Mouse (Mus musculus) neural tube, embryonic 11.5 days (tissue): ENCODE measurements at regions not wholly inside any gene's neighbourhood (a gene's known extent, or its start where the extent isn't known, plus 50 kb on each side); places are given as distances from the start of the nearest gene placed in this dataset.

ENCODE experiments used
- ATAC-seq: fragments of 200-750 bp; cut with Nextera tagmentation; 2 replicates; pipeline ENCODE4 v1.8.0; 2017; ENCODE audit warnings: moderate number of reproducible peaks, mild to moderate bottlenecking, moderate TSS enrichment, moderate library complexity; ENCODE audit not compliant: insufficient read depth, low FRiP score, low TSS enrichment
- DNase-seq: peaks from one replicate; pipeline ENCODE4 v3.0.0-alpha.2; 2015; ENCODE audit warnings: low spot score
- H3K27ac ChIP-seq: fragments of 300-500 bp; sonication (generic); 2 replicates; pipeline ENCODE4 v1.5.1; 2014; ENCODE audit warnings: low read depth, mild to moderate bottlenecking, low read length
- H3K27me3 ChIP-seq: fragments of 300-500 bp; sonication (generic); 2 replicates; pipeline ENCODE4 v1.6.1; 2014; ENCODE audit warnings: mild to moderate bottlenecking, low read length, mixed read lengths; ENCODE audit not compliant: control insufficient read depth, insufficient read depth
- H3K36me3 ChIP-seq: fragments of 300-500 bp; sonication (generic); 2 replicates; pipeline ENCODE4 v1.6.1; 2014; ENCODE audit warnings: mild to moderate bottlenecking, low read length, moderate library complexity, mixed read lengths; ENCODE audit not compliant: control insufficient read depth, insufficient read depth
- H3K4me1 ChIP-seq: fragments of 300-500 bp; sonication (generic); 2 replicates; pipeline ENCODE4 v1.6.1; 2014; ENCODE audit warnings: low read length, mixed read lengths; ENCODE audit not compliant: control insufficient read depth, insufficient read depth
- H3K4me2 ChIP-seq: fragments of 300-500 bp; sonication (generic); 2 replicates; pipeline ENCODE4 v1.6.1; 2014; ENCODE audit warnings: low read depth, mild to moderate bottlenecking, moderate library complexity
- H3K4me3 ChIP-seq: fragments of 300-500 bp; sonication (generic); 2 replicates; pipeline ENCODE4 v1.5.1; 2014; ENCODE audit warnings: low read depth, low read length
- H3K9ac ChIP-seq: fragments of 300-500 bp; sonication (generic); 2 replicates; pipeline ENCODE4 v1.6.1; 2014; ENCODE audit warnings: mild to moderate bottlenecking, low read length
- H3K9me3 ChIP-seq: fragments of 300-500 bp; sonication (generic); 2 replicates; pipeline ENCODE4 v1.6.1; 2016; ENCODE audit warnings: low read length; ENCODE audit not compliant: control insufficient read depth
- WGBS: fragments of 180-500 bp; shearing (Covaris S2); extraction: QIAGEN DNeasy Blood & Tissue Kit; methylation state at CpG from one replicate; pipeline ENCODE4 v1.1.7; 2014; 5-methylcytosine and 5-hydroxymethylcytosine counted together

- DNase-seq: no peak
- H3K27ac ChIP-seq: no peak overlapping the region
- WGBS: 82% methylated on average over 2 of the region's 2 CpGs
- no peaks in the 10 kb centered on the region for H3K27me3 ChIP-seq
- H3K4me1 ChIP-seq: no peaks in the 10 kb centered on the region
- no peak overlapping the region for H3K9ac ChIP-seq
- H3K4me3 ChIP-seq: no peak overlapping the region
- ATAC-seq: no peak
- no peak overlapping the region for H3K4me2 ChIP-seq
- no peaks in the 10 kb centered on the region for H3K36me3 ChIP-seq
- no peaks in the 10 kb centered on the region for H3K9me3 ChIP-seq
Measured at GRCm38 (mm10) chr16:86094461-86094860, 192.8 kb upstream of the Adamts5 start.

GRCm38 (mm10) chr16:86090175-86090574, 188.5 kb upstream of the Adamts5 start:
- Histone ChIP-seq H3K27me3 (no peaks in the 10 kb centered on the region), H3K4me1 (no peaks in the 10 kb centered on the region), H3K27ac (no peak overlapping the region), H3K9ac (no peak overlapping the region), H3K4me3 (no peak overlapping the region), H3K9me3 (no peaks in the 10 kb centered on the region), H3K4me2 (no peak overlapping the region), H3K36me3 (no peaks in the 10 kb centered on the region)
- WGBS: 87% methylated on average over 6 of the region's 6 CpGs
- ATAC-seq (no peak), DNase-seq (no peak)

GRCm38 (mm10) chr16:86087421-86087820, 185.8 kb upstream of the Adamts5 start:
- WGBS: 91% methylated on average over 3 of the region's 3 CpGs
- Histone ChIP-seq H3K36me3 (no peaks in the 10 kb centered on the region), H3K9me3 (no peaks in the 10 kb centered on the region), H3K4me2 (no peak overlapping the region), H3K4me1 (no peaks in the 10 kb centered on the region), H3K9ac (no peak overlapping the region), H3K27me3 (no peaks in the 10 kb centered on the region), H3K4me3 (no peak overlapping the region), H3K27ac (no peak overlapping the region)
- DNase-seq: no peak
- ATAC-seq: no peak

GRCm38 (mm10) chr16:86067628-86068364, 166.2 kb upstream of the Adamts5 start:
- H3K9me3 ChIP-seq: no peaks in the 10 kb centered on the region
- no peak overlapping the region for H3K4me3 ChIP-seq
- ATAC-seq: peak; percentile 84
- H3K4me1 ChIP-seq: no peaks in the 10 kb centered on the region
- no peak for DNase-seq
- 42% methylated on average over 3 of the region's 3 CpGs for WGBS
- H3K27ac ChIP-seq: no peak overlapping the region
- no peak overlapping the region for H3K9ac ChIP-seq
- H3K27me3 ChIP-seq: no peaks in the 10 kb centered on the region
- no peaks in the 10 kb centered on the region for H3K36me3 ChIP-seq
- H3K4me2 ChIP-seq: no peak overlapping the region

GRCm38 (mm10) chr16:86060087-86060486, 158.5 kb upstream of the Adamts5 start:
- H3K27ac ChIP-seq: no peak overlapping the region
- no peaks in the 10 kb centered on the region for H3K4me1 ChIP-seq
- ATAC-seq (no peak), DNase-seq (no peak)
- H3K27me3 ChIP-seq: no peaks in the 10 kb centered on the region
- no peak overlapping the region for H3K4me3 ChIP-seq
- 76% methylated on average over 5 of the region's 5 CpGs for WGBS
- no peaks in the 10 kb centered on the region for H3K9me3 ChIP-seq
- H3K36me3 ChIP-seq: no peaks in the 10 kb centered on the region
- no peak overlapping the region for H3K4me2 ChIP-seq
- no peak overlapping the region for H3K9ac ChIP-seq

- Histone ChIP-seq H3K27me3 (no peaks in the 10 kb centered on the region), H3K36me3 (no peaks in the 10 kb centered on the region), H3K9me3 (no peaks in the 10 kb centered on the region), H3K4me3 (no peak overlapping the region), H3K27ac (no peak overlapping the region), H3K4me1 (no peaks in the 10 kb centered on the region), H3K4me2 (no peak overlapping the region), H3K9ac (no peak overlapping the region)
- ATAC-seq: no peak
- WGBS: 90% methylated on average over 2 of the region's 2 CpGs
- DNase-seq: no peak
Measured at GRCm38 (mm10) chr16:86044695-86045094, 143.1 kb upstream of the Adamts5 start.

- H3K4me1 ChIP-seq: no peaks in the 10 kb centered on the region
- no peak overlapping the region for H3K4me2 ChIP-seq
- no peak overlapping the region for H3K4me3 ChIP-seq
- no peaks in the 10 kb centered on the region for H3K9me3 ChIP-seq
- DNase-seq: no peak
- WGBS: 92% methylated on average over 9 of the region's 9 CpGs
- no peak overlapping the region for H3K27ac ChIP-seq
- no peaks in the 10 kb centered on the region for H3K27me3 ChIP-seq
- H3K36me3 ChIP-seq: no peaks in the 10 kb centered on the region
- no peak overlapping the region for H3K9ac ChIP-seq
- ATAC-seq: no peak
Measured at GRCm38 (mm10) chr16:86034772-86035171, 133.1 kb upstream of the Adamts5 start.

GRCm38 (mm10) chr16:86027700-86028099, 126.1 kb upstream of the Adamts5 start:
- Histone ChIP-seq H3K9me3 (no peaks in the 10 kb centered on the region), H3K27me3 (no peaks in the 10 kb centered on the region), H3K4me2 (no peak overlapping the region), H3K4me3 (no peak overlapping the region), H3K36me3 (no peaks in the 10 kb centered on the region), H3K27ac (no peak overlapping the region), H3K4me1 (no peaks in the 10 kb centered on the region), H3K9ac (no peak overlapping the region)
- DNase-seq (no peak), ATAC-seq (no peak)
- WGBS: 64% methylated on average over 2 of the region's 2 CpGs

GRCm38 (mm10) chr16:86015336-86015735, 113.7 kb upstream of the Adamts5 start:
- no peaks in the 10 kb centered on the region for H3K9me3 ChIP-seq
- 88% methylated on average over 1 of the region's 1 CpGs for WGBS

More at GRCm38 (mm10) chr16:86015336-86015735, 113.7 kb upstream of the Adamts5 start:
- H3K9ac ChIP-seq: no peak overlapping the region
- no peak overlapping the region for H3K27ac ChIP-seq
- DNase-seq (no peak), ATAC-seq (no peak)
- H3K4me1 ChIP-seq: no peaks in the 10 kb centered on the region
- no peaks in the 10 kb centered on the region for H3K36me3 ChIP-seq
- no peak overlapping the region for H3K4me3 ChIP-seq
- H3K4me2 ChIP-seq: no peak overlapping the region
- H3K27me3 ChIP-seq: no peaks in the 10 kb centered on the region
